Mouse (Mus musculus): Measurements from ENCODE around the gene Acap3.

DNA sequence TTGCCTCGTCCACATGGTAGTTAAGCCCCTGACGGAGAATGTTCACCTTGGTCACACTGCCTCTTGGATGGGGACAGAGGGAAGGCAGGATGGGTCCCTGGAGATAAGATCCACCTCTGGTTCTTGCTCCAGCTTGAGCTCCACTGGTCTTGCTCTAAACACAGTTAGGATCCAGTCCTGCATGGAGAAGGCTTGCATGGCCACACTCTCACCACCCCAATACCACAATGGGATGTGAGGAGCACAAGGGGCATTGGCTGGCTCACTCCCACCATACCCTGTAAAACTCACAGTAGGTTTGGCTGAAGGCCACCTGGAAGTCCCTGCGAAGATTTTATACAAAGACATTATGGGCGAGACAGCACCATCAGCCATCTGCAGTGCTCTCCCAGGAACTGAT lies 17.1 kb downstream of the Acap3 start:
- TF ChIP-seq TAL1 (IDR thresholded peaks at IDR 0.05; ENCODE audit: low read length) (no peak), GATA1 (IDR thresholded peaks at IDR 0.05; ENCODE audit: low read length) (no peak)
